Mouse (Mus musculus): ENCODE results near the gene Ice1. TPM values are rescaled to one million over a fixed set of nuclear protein-coding genes. Genes with fewer than 3 reads are reported as not detected.

Gene Ice1
- 20.1 TPM for polyA plus RNA-seq (2014; fragmentation: Illumina TruSeq; extraction: RNeasy Lipid Tissue Mini Kit (QIAGEN cat#74804); ENCODE audit: low read depth, low replicate concordance)

GRCm38 (mm10) chr13:70637282-70637661, at the start of gene Ice1:
TSS of gene Ice1 (minus strand) at chr13:70637634.

Other genes with a start within 250 kb of the Ice1 start
- gene Adamts16, start 204.2 kb upstream of the Ice1 start, polyA plus RNA-seq (2014; fragmentation: Illumina TruSeq; extraction: RNeasy Lipid Tissue Mini Kit (QIAGEN cat#74804); ENCODE audit: low read depth, low replicate concordance), result 1.0 TPM